Mouse (Mus musculus) urinary bladder, postnatal 36 days (tissue): ENCODE results near the gene Clec2i.
"Not testable (repeated sequence)": the region's sequence is repeated elsewhere in the genome, so short reads cannot be mapped to it uniquely, and the experiment has no call there.

ENCODE experiments used
- DNase-seq, 2 experiments: peaks; one replicate each; pipeline ENCODE4 v3.0.0; 2022; ENCODE audit warnings: low spot score in 2 of 2, mixed read lengths in 1 of 2

Clec2i gene

GRCm38 (mm10) chr6:128854895-128855294, 32.5 kb upstream of the Clec2i start:
- no peak for DNase-seq

GRCm38 (mm10) chr6:128855477-128855876, 31.9 kb upstream of the Clec2i start:
- DNase-seq: no peak

DNA sequence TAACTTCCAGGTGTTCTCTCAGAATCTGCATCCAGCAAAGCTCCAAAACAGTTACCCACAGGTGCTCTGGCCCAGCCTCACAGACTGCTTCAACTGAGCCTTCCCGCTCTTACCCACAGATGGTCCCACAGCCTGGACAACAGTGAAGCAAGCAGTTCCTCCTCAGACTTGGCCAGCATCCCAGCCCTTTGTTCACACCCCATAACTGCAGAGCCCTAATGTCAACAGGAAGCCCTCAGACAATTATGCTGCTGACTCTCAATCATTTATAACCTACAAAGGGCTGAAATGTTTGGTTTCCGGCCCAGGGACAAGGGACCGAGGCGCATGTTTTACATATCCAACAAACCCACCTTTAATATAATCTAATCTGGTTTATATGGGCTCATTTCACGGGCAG, 31.1 kb upstream of the Clec2i start:
- peak in 1 of 2 experiments; percentile 83 for DNase-seq

- no peak for DNase-seq
These were observed 29.4 kb upstream of the Clec2i start for GRCm38 (mm10) chr6:128857976-128858375.

DNA sequence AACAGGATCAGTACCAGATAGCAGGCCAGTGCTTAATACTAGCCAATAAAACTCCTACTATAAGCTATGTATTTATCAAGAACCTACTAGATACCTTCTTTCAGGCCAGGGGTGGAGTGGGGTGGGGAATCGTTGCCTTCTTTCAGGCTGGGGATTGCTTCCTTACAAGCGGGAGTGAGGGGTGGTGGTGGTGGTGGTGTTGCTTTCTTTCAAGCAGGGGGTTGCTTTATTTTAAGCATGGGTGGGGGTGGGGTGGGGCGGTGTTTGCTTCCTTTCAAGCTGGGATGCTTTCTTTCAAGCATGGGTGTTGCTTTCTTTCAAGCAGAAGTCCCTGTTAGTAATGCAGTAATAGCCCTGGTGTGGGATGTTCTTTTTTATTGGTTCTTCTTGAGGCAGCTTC, 18.5 kb upstream of the Clec2i start:
- no peak for DNase-seq

- no peak for DNase-seq
These were observed 15.3 kb upstream of the Clec2i start for GRCm38 (mm10) chr6:128871910-128872610.

- no peak for DNase-seq
These were observed 1.4 kb downstream of the Clec2i start for GRCm38 (mm10) chr6:128888834-128889233.

- DNase-seq: no peak
These were observed 3.6 kb downstream of the Clec2i start, which contains the start of gene BC035044 for GRCm38 (mm10) chr6:128890948-128891355. TSS of gene BC035044 (minus strand) at chr6:128891126.

DNA sequence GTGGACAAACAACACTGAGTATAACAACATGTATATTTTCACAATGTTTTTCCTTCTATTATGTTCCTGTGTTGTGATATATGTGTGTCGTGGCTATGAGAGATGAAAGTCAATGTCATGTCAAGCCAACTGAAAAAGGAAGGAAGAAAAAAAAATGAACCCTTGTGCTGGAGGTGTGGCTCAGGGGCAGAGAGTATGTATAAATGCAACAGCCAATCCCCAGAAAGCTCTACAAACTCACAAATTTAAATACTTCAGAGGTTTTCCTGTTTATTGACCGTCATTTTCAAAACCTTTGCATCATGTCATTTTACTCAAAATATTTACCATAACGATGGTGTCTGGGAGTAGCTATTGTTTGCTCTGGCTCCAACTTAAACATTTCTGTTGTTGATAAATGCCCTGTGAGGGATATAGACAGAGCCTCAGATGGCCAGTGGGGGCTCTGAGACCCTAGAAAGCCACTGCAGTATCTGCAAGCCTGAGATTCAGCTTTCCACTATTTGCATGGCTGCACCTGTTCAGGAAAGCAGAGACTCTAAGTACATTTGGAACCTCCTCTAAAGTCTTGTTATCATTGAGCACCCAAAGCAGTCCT, 8.1 kb downstream of the Clec2i start:
- DNase-seq: no peak

DNA sequence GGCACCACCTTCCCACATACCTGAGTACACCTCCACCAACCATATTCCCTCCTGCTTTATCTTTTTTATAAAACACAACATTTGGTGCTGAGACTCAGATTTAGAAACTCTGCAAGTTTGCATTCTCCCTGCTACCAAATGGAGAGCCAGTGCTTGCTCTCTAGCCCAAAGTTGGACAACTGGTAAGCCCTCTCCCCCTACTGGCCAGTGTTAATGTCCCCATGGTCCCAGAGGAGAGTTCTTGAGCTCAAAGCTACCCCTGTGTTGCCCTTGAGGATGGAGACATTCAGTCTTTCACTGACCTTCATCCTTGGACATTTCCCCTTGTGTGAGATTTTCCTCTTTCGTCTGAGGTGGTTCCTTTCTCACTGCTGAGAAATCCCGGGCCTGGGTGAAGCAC, 12.7 kb downstream of the Clec2i start:
- no peak for DNase-seq

DNA sequence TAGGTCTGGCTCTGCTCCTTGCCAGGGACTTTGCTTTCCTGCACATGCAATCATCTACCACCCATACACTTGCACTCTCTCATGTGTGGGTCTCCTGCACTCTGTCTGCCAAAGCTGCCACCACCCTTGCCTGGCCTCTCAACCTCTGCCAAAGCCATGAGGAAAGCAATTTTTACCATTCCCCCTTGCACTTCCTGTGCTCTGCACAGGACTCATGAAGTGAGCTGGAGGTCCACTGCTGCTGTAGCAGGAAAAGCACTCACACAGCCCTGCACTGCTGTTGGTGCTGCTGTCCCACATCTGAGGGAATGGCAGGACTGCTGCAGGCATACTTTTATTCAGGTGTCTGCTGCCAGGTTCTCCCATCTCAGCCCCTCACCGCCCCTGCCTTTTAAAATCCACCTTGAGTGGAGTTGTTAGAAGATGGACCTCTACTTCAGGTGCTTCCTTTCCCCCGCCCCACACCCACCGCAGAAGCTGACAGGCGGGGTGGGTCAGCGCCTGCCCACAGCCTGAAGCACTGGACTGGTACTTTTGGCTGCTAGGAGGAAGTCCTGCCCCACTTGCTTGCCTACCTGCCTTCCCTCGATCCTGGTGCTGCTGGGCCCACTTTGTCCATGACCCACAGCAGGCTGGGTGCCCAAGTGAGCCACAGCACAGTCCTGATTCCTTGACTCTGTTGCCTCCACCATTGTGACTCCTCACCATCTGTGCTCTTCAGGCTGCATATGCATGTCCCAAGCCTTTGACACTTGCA, 13.6 kb downstream of the Clec2i start:
- not testable (repeated sequence) for DNase-seq

GRCm38 (mm10) chr6:128913598-128914254, 26.3 kb downstream of the Clec2i start:
- DNase-seq: no peak

DNA sequence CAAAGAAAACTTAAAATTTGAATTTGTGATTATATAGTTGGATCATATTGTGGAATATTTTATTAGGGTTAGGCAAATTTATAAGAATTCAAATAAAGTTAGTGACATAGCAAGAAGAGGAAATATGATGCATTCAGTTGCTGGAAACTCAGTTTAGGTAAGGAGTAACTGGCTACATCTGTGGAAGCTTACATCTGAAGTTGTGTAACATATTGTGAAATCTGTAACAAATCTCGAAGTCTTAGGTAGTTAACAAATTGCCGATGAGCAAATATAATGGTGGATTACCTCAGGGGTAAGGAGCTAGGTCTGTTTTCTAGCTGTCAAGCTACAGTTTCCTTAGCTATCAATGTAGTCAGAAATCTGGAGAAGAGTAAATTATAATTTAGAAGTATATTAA, 29.9 kb downstream of the Clec2i start:
- no peak for DNase-seq

DNA sequence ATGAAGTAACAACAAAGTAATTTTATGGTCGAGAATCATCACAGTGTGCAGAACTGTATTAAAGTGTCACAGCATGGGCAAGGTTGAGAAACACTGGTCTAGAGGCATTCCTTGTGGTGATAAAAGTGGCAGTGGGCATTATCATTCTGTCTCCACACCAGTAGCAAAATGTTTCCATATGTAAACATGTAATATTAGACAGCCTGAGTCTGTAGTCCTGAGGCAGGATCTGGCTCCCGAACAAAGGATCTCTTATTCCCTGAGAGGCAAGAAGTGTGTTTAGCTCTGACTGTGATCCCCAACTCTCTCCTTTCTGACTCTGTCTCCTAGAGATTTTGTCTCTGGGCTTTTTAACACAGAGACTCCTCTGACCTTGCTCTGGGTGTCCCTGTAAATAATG, 45.7 kb downstream of the Clec2i start:
- no peak for DNase-seq

GRCm38 (mm10) chr6:128934081-128934480, 46.7 kb downstream of the Clec2i start, which contains the start of gene Clec2g:
TSS of gene Clec2g (plus strand) at chr6:128934381.
- DNase-seq: not testable (repeated sequence)

DNA sequence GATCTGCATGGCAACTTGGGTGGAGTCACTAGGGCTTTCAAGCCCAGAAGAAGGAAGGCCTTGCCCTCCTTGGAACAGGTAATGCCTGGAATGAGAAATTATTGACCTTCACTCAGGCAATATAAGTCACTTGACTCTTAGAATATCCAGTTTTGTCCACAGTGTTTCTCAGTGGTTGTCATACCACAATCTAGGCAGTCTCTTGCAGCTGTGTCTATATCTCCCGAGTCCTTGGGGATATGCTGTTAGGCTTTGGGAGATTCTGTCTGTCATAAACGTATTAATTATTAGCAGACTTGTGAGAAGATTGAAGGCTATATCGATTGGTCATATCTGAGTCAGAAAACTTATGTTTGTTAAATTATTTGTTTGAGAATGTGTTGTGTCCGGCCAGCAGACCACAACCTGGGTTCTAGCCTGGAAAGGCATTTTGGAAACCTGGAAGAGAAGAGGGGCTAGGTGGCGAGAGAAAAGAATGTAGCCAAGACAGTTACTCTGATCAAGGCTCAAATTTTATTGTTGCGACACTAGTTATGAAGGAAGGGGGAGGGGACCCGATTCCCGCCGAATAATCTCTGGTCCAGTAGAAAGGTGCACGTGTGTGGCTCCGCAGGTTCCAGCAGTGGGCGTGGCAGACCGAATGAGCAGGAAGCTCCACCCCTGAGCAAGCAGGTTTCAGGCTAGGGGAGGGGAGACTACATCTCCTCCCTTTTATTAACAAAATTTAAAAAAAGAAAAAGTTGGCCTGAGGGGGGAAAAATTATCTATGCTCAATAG, 48.7 kb downstream of the Clec2i start:
- DNase-seq: not testable (repeated sequence)

DNA sequence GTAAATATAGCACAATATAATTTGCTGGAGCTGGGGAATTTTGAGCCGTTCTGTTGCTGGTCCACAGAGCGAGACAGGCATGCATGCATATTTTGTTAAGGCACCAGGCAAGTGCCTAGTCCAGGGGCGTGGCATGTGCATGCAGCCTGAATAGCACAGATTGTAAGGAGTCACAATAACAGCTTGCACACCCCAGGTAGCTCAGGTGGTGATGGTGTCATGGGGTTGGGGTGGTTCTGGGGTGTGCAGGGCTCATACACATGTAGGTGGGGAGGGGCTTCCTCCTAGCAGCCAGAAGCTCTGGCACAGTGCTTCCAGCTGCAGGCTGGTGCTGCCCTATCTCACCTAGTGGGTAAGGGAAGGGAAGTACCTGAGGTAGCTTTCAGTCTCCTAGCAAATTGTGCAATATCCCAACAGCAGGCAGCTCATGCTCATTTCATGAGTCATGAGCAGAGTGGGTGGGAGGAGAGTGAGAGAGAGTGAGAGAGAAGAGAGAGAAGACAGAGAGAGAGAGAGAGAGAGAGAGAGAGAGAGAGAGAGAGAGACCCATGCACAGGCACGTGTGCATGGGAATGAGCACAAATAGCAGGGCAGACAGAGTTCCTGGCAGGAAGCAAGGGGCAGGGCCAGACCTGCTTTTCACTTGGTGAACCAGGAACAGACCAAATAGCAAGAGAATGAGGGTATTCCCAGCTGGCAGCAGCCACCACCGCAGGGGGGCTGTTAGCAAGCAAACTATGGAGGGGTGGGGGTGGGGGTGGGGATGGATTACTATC, 54.4 kb downstream of the Clec2i start:
- no peak for DNase-seq

DNA sequence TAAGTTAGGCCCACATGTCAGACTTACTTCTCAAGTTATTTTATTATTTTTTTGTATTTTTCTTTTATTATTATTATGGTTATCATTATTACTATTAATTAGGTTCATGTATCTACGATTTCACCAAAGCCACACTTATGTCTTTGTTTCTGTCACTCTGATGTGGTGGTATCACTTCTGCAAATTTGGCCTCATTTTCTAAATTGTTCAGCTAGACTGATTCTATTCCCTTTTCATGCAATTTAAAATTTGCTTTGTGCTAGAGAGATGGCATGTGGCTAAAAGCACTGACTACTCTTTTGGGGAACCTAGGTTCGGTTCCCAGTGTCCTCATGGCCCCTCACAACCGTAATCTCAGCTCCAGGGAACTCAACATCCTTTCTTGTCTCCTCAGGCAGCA, 58.2 kb downstream of the Clec2i start:
- no peak for DNase-seq
